Mouse (Mus musculus) E14TG2a.4 (cell line): ENCODE data around the gene Nceh1.

Source experiments
- CTCF ChIP-seq: conservative IDR thresholded peaks from 2 replicates; pipeline ENCODE4 v1.5.1; 2014; ENCODE audit warnings: low read length
- POU5F1 ChIP-seq: IDR thresholded peaks from 2 replicates; pipeline ENCODE4 v1.6.1; 2014; ENCODE audit warnings: low read length, borderline replicate concordance

GRCm38 (mm10) chr3:27322591-27322990, 139.8 kb downstream of the Nceh1 start:
- TF ChIP-seq CTCF (no peak), POU5F1 (no peak)
